Mouse (Mus musculus) midbrain, postnatal 0 days (tissue): ENCODE measurements around the gene Ano6. TPM values are rescaled to one million over a fixed set of nuclear protein-coding genes. Genes with fewer than 3 reads are reported as not detected.

Experiments
- ATAC-seq: fragments of 200-750 bp; cut with Nextera tagmentation; 2 replicates; pipeline ENCODE4 v1.8.0; 2017; ENCODE audit warnings: moderate number of reproducible peaks, mild to moderate bottlenecking, moderate TSS enrichment, moderate library complexity; ENCODE audit not compliant: low FRiP score
- DNase-seq: peaks from one replicate; pipeline ENCODE4 v3.0.0-alpha.2; 2015; ENCODE audit warnings: low spot score
- H3K27ac ChIP-seq: fragments of 300-500 bp; sonication (generic); 2 replicates; pipeline ENCODE4 v1.5.1; 2014; ENCODE audit warnings: low read depth, mild to moderate bottlenecking, low read length, mixed read lengths
- H3K27me3 ChIP-seq: fragments of 300-500 bp; sonication (generic); 2 replicates; pipeline ENCODE4 v1.6.1; 2014; ENCODE audit warnings: low read length, control low read depth, mixed read lengths; ENCODE audit not compliant: insufficient read depth
- H3K36me3 ChIP-seq: fragments of 300-500 bp; sonication (generic); 2 replicates; pipeline ENCODE4 v1.6.1; 2014; ENCODE audit warnings: low read length, control low read depth, mixed read lengths; ENCODE audit not compliant: insufficient read depth
- H3K4me1 ChIP-seq: fragments of 300-500 bp; sonication (generic); 2 replicates; pipeline ENCODE4 v1.6.1; 2014; ENCODE audit warnings: mild to moderate bottlenecking, control low read depth, antibody characterized with exemption, low read length, mixed read lengths; ENCODE audit not compliant: insufficient read depth
- H3K4me2 ChIP-seq: fragments of 300-500 bp; sonication (generic); 2 replicates; pipeline ENCODE4 v1.6.1; 2014; ENCODE audit warnings: low read depth, mild to moderate bottlenecking, low read length, mixed read lengths; ENCODE audit not compliant: poor library complexity, severe bottlenecking
- H3K4me3 ChIP-seq: fragments of 300-500 bp; sonication (generic); 2 replicates; pipeline ENCODE4 v1.5.1; 2014; ENCODE audit warnings: low read depth, mild to moderate bottlenecking, low read length, moderate library complexity
- H3K9ac ChIP-seq: fragments of 300-500 bp; sonication (generic); replicated peaks from 2 replicates; pipeline ENCODE4 v1.6.1; 2014; ENCODE audit warnings: mild to moderate bottlenecking, low read length, moderate library complexity, mixed read lengths; ENCODE audit not compliant: poor library complexity, severe bottlenecking
- H3K9me3 ChIP-seq: fragments of 300-500 bp; sonication (generic); 2 replicates; pipeline ENCODE4 v1.6.1; 2016; ENCODE audit warnings: low read length, control low read depth
- CTCF ChIP-seq: IDR thresholded peaks from 2 replicates; pipeline ENCODE4 v1.5.1; 2016; ENCODE audit warnings: antibody characterized with exemption, mild to moderate bottlenecking
- WGBS: fragments of 180-500 bp; shearing (Covaris S2); extraction: QIAGEN DNeasy Blood & Tissue Kit; methylation state at CpG from one replicate; pipeline ENCODE4 v1.1.7; 2014; 5-methylcytosine and 5-hydroxymethylcytosine counted together
- polyA plus RNA-seq: library from polyadenylated mRNA; unstranded; fragments of >200 nt; fragmentation: Nextera tagmentation; extraction: Ambion mirVana; gene quantifications from 2 replicates; pipeline ENCODE4 v1.2.1, GENCODE M21; 2015
- total RNA-seq: library from RNA; depleted of rRNA; stranded (reverse); fragments of >200 nt; gene quantifications from 2 replicates; pipeline ENCODE4 v1.2.3, GENCODE M21; 2014

Gene Ano6
- total and polyA plus RNA-seq, 2 experiments from 2014 or later = 19.9 to 35.0 TPM

- no peak overlapping the region for H3K4me2 ChIP-seq
- no peak overlapping the region for H3K9ac ChIP-seq
- 94% methylated on average over 7 of the region's 7 CpGs for WGBS
- no peak overlapping the region for H3K27ac ChIP-seq
- peaks cover 4% of the 10 kb centered on the region; the same call in 1 of the 2 replicates for H3K4me1 ChIP-seq
- no peaks in the 10 kb centered on the region for H3K27me3 ChIP-seq
- no peaks in the 10 kb centered on the region for H3K9me3 ChIP-seq
- no peak for ATAC-seq
- H3K36me3 ChIP-seq = no peaks in the 10 kb centered on the region
- no peak overlapping the region for H3K4me3 ChIP-seq
- DNase-seq = no peak
- no peak for TF ChIP-seq CTCF
Observed at GRCm38 (mm10) chr15:95798266-95798665, 7.6 kb downstream of the Ano6 start.

- 98% methylated on average over 5 of the region's 5 CpGs for WGBS
Observed at GRCm38 (mm10) chr15:95799632-95800031, 9.0 kb downstream of the Ano6 start.

GRCm38 (mm10) chr15:95800051-95800450 lies 9.4 kb downstream of the Ano6 start:
- no peak overlapping the region for H3K4me2 ChIP-seq
- no peak overlapping the region for H3K4me3 ChIP-seq
- H3K27me3 ChIP-seq = no peaks in the 10 kb centered on the region
- TF ChIP-seq CTCF = no peak
- ATAC-seq (no peak), DNase-seq (no peak)
- H3K4me1 ChIP-seq = peaks cover 11% of the 10 kb centered on the region; the same call in 1 of the 2 replicates
- no peak overlapping the region for H3K9ac ChIP-seq
- no peaks in the 10 kb centered on the region for H3K9me3 ChIP-seq
- no peaks in the 10 kb centered on the region for H3K36me3 ChIP-seq
- H3K27ac ChIP-seq = no peak overlapping the region

More at GRCm38 (mm10) chr15:95799632-95800031, 9.0 kb downstream of the Ano6 start:
- Histone ChIP-seq H3K27ac (no peak overlapping the region), H3K4me1 (peaks cover 8% of the 10 kb centered on the region; the same call in 1 of the 2 replicates), H3K36me3 (no peaks in the 10 kb centered on the region), H3K4me3 (no peak overlapping the region), H3K9ac (no peak overlapping the region), H3K27me3 (no peaks in the 10 kb centered on the region), H3K9me3 (no peaks in the 10 kb centered on the region), H3K4me2 (no peak overlapping the region)
- ATAC-seq = no peak
- DNase-seq = no peak
- no peak for TF ChIP-seq CTCF

GRCm38 (mm10) chr15:95801261-95801979 lies 10.8 kb downstream of the Ano6 start:
- 64% methylated on average over 21 of the region's 21 CpGs for WGBS
- no peak for ATAC-seq
- Histone ChIP-seq H3K9me3 (no peaks in the 10 kb centered on the region), H3K4me2 (no peak overlapping the region), H3K27me3 (no peaks in the 10 kb centered on the region), H3K4me3 (no peak overlapping the region), H3K27ac (no peak overlapping the region), H3K36me3 (no peaks in the 10 kb centered on the region), H3K9ac (no peak overlapping the region), H3K4me1 (peaks cover 11% of the 10 kb centered on the region; the same call in 1 of the 2 replicates)
- TF ChIP-seq CTCF = no peak
- no peak for DNase-seq

GRCm38 (mm10) chr15:95802140-95802539 lies 11.5 kb downstream of the Ano6 start:
- no peak for TF ChIP-seq CTCF
- no peaks in the 10 kb centered on the region for H3K9me3 ChIP-seq

GRCm38 (mm10) chr15:95802762-95803161 lies 12.1 kb downstream of the Ano6 start:
- no peak overlapping the region for H3K9ac ChIP-seq
- H3K27ac ChIP-seq = no peak overlapping the region
- no peaks in the 10 kb centered on the region for H3K9me3 ChIP-seq
- DNase-seq = no peak
- no peak overlapping the region for H3K4me2 ChIP-seq
- no peaks in the 10 kb centered on the region for H3K27me3 ChIP-seq
- WGBS = 94% methylated on average over 2 of the region's 2 CpGs
- peaks cover 11% of the 10 kb centered on the region; the same call in 1 of the 2 replicates for H3K4me1 ChIP-seq
- no peak overlapping the region for H3K4me3 ChIP-seq
- TF ChIP-seq CTCF = no peak
- H3K36me3 ChIP-seq = no peaks in the 10 kb centered on the region
- no peak for ATAC-seq

More at GRCm38 (mm10) chr15:95802140-95802539, 11.5 kb downstream of the Ano6 start:
- no peak for ATAC-seq
- no peak overlapping the region for H3K4me2 ChIP-seq
- H3K36me3 ChIP-seq = no peaks in the 10 kb centered on the region
- H3K27ac ChIP-seq = no peak overlapping the region
- H3K27me3 ChIP-seq = no peaks in the 10 kb centered on the region
- H3K4me1 ChIP-seq = peaks cover 11% of the 10 kb centered on the region; the same call in 1 of the 2 replicates
- 81% methylated on average over 6 of the region's 6 CpGs for WGBS
- H3K9ac ChIP-seq = no peak overlapping the region
- no peak overlapping the region for H3K4me3 ChIP-seq
- no peak for DNase-seq
